Mouse (Mus musculus): Measurements from ENCODE around the gene Jdp2. TPM values are rescaled to one million over a fixed set of nuclear protein-coding genes. Genes with fewer than 3 reads are reported as not detected.

Jdp2 gene
- 10 to 100 TPM; 74.8 to 77.6 TPM for total RNA-seq (2021)
- long read RNA-seq, experiment 1, transcript Jdp2-203 (4 exons, 1,645 nt), result major isoform, 121 of 157 reads
- long read RNA-seq, experiment 1, transcript Jdp2-201 (4 exons, 1,643 nt), result minor isoform, 25 of 157 reads
- long read RNA-seq, experiment 1, partial matches to known transcripts, result 3 of 157 reads
- long read RNA-seq, experiment 1, other reads (novel, unspliced or antisense), result 7 of 157 reads
- long read RNA-seq, experiment 2, transcript Jdp2-203 (4 exons, 1,645 nt), result major isoform, 79 of 111 reads
- long read RNA-seq, experiment 2, transcript Jdp2-201 (4 exons, 1,643 nt), result minor isoform, 25 of 111 reads
- long read RNA-seq, experiment 2, partial matches to known transcripts, result 1 of 111 reads
- long read RNA-seq, experiment 2, other reads (novel, unspliced or antisense), result 6 of 111 reads

DNA sequence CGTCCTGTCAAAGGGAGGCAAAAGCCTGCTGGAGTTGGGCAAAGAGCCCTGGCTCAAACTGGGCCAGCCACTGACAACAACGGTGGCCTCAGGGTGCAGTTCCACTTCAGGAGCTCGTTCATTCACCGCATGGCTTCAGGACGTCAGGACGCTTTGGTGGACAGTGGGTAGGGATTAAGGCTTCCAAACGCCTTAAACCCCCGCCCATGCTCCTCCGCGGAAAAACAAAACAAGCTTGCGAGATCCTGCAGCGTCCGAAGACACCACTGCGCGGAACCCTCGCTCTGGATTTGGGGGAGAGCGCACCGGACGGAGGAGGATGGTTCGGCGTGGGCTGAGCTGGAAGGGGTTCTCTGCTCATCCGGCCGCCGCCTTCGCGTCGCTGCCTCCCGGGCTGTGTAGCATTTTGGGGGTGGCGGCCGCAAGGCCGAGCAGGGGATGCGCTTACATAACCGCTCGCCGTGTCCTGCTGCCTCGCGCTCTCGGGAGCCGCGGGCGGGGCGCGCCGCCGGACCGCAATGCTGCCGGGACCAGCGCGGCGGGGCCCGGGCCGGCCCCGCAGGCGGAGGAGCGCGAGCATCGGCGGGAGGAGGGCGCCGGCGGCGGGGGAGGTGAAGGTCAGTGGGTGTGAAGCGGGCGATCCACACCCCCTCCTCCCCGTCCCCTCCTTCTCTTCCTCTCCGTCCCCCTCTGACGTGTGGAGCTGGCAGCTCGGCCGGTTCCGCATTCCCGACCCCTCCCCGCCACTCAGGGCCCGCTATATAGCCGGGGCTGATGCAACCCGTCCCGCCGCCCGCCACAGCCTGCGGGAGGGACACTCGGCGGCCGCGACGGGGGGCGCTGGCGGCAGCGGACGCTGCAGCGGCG, at the start of gene Jdp2:
Gene Jdp2, plus strand, starts transcription at position 417 of the 867 bp plus-strand sequence.
- peak; percentile 82 to 89 for DNase-seq (ENCODE audit: low spot score in 2 of 2)

DNA sequence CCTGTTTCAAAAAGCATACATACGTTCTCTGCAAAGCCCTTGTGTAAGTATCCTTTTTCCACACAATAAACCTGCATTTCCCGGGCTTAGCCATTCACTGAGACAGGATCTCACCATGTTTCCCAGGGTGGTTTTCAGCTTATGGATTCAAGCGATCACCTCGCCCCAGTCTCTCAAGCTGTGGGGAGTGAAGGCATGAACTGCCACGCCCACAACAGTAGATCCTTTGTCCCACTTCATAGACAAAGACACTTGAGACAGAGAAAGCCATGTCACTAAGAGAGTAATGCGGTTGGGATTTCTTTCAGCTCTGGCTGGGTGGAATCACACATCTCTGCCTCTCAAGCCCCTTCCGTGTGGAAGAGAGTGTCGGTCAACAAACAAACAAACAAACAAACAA, 49.2 kb upstream of the Jdp2 start:
- DNase-seq (ENCODE audit: low spot score in 2 of 2), result no peak

DNA sequence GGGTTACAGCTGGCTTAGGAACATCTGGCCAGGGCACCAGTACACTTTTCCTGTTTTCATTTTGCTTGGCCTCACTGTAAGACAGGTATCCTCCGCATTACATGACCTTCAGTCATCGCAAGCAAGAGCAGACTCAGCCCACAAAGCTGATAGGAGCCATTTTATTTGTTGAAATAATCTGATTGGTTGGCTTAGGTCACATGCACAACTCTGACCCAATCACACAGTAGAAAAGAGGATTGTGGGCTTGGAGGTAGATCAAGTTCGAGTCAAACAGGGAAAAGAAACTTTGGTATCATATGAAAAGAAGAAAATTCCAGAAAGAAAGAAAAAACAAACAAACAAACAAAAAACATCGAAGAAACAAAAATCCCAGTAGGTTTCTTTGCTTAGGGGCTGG, 48.4 kb upstream of the Jdp2 start:
- DNase-seq (ENCODE audit: low spot score in 2 of 2), result no peak

DNA sequence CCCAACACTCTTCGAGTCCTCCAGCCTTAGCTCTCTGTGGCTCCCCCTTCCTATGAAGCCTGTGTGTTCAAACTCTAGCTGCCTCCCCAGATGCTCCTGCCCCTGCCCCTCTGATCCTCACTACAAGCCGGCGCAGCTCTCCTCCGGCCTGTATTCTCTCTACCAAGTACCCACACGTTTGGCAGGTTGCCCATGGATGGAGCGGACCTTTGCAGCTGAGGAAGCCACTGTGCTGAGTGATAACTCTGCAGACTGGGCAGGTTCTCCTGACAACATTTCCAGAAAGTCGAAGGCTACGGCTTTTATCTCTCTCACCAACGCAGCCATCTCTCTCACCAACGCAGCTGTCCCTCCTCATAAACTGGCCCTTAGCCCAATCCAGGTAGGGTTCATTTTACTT, 39.5 kb upstream of the Jdp2 start:
- peak in 1 of 2 experiments; percentile 16 for DNase-seq (ENCODE audit: low spot score in 2 of 2)

DNA sequence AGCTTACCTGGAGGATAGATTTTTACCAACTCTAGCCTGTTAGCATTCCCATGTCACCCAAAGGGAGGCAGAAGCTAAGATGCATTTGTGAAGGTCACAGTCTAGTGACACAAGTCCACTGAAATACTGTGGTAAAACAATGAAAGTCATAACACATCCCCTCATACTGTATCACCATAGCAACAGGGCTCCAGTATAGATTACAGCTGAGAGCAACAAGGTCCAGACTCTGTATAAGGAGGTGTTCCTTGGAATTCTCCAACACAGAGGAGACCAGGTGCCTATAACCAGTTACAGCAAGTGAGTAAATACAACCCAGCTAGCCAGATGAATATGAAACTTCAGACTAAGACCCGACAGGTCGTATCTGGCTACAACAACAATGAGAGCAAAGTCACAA, 33.4 kb upstream of the Jdp2 start:
- no peak for DNase-seq (ENCODE audit: low spot score in 2 of 2)

DNA sequence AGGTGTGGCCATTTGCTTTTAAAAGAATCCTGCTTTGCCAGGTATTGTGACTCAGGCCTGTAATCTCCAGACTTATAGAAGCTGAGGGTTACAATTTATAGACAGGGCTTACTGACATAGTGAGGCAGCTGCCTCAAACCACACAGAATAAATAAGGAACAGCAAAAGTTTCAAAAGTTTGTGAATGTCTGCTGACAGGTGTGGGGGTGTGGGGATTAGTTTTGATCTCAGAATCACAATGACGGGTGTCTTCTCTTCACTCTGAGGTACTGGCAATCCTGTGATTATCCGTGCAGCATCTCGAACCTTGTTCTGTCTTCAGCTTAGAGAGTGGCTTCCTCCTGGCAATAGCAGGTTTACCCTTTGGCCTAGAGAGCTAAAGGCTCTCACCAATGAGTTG, 30.5 kb upstream of the Jdp2 start:
- DNase-seq (ENCODE audit: low spot score in 2 of 2), result no peak

DNA sequence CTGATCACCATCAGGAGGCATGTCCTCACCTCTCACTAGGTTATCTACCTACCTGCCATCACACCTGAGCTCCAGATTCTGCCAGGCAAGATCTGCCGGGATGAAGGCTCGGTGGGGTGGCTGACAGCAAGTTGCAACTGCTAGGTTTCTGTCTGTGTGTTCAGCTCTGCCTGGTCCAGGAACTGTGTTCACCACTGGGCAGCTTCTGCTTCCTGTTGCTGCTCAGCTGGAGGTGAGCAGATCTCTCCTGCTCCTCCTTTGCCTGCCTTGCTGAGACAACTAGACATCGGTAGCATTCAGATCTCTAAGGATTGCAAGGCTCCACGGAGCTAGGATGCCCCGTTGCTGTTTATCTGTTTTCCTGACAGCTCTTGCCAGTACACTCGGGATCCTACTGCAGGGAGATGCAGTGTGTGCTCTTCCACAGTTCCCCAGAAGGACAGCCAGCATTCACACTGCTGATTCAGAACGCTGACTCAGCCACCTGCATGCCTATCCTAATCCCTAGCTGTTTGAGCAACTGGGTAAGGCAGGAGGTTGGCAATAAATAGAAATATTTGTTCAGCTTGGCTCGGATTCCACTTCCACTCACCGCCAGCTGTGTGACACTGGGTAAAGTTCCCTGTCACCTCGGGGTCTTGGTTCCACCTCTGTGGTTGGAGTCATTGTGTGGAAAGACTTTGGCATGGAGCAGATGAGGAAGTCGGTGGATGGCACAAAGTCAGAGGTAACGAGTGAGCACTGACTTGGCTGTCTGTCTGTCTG, 29.3 kb upstream of the Jdp2 start:
- DNase-seq (ENCODE audit: low spot score in 2 of 2), result peak; percentile 65 to 66

DNA sequence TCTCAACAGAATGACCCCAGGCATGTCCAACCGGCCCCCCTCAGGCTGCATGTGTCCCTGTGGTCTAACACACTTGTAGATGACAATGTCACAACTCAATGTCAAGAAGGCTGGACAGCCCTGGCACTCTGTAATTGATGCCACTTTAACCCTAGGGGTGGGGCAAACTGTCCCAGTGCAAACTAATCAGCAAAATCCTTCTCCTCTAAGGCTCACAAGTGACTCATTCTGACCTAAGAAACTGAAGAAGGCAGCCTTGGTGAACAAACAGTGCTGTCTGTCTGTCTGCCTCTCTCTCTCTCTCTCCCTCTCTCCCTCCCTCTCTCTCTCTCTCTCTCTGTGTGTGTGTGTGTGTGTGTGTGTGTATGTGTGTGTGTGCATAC, 28.7 kb upstream of the Jdp2 start:
- DNase-seq (ENCODE audit: low spot score in 2 of 2), result no peak

DNA sequence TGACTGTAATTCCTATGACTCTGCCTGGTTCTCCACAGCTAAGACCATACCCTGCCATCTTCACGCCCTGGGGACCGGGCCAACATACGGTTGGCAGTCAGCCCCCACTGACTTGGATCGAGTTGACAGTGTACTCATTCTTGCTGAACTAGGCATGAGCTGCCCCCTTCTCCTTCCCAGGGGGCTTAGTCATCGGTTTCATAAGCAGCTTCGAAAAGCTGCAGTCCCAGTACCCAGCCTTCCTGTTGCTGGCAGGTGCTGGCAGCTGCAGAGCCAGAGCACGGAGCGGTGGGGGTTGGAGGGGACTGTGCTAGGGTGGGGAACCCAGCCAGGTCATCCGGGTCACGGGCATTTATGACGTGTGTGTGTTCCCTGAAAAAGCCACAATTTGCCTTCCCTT, 27.5 kb upstream of the Jdp2 start:
- DNase-seq (ENCODE audit: low spot score in 2 of 2), result peak; percentile 59 to 69

DNA sequence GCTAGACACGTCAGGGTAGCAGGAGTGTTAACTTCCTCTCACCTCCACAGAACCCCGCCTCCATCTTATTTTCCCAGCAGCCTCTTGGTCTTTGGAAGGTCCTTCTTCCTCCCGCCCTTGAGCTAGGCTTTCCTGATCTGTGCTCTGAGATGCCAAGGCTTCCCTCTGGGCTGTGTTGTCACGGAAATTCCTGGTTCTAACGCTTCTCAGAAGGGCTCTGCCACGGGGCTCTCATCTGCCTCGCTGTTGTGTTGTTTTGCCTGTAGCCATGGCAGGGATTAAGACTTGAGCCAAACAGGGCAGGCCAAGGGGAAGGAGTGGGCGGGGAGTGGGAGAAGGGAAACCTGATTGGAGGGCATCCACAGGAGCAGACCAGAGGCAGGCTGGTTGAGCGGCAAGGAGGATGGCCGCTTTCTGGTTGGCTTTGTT, 26.8 kb upstream of the Jdp2 start:
- peak in 1 of 2 experiments; percentile 6 for DNase-seq (ENCODE audit: low spot score in 2 of 2)

DNA sequence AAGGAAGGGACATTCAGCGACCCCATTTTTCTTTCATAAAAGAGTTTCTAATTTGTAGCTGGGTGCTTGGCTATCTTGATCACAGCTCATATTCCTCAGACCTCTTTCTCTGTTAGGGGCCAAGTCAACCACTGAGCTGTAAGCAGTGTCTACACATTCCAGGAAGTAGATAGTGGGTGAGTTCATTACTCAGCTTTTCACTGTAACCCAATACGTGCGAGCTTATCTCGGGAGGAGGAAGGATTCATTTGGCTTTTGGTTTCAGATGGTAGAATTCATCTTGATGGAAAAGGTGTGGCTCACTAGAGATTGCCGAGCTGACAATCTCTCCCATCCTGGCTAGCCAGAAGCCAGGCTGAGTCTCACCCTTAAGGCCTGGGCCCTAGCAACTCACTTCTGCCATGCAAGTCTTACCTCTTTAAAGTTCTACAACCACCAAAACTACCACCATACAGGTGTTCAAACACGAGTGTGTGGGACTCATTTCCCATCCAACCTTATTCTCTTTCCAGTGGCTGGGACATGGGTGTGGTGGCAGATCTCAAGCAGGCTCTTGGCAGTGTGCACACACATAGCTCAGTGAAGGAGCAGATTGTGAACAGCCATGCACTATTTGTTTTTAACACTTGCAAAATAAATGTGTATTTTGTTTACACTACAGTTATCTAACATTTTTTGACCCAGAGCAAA, 23.9 kb upstream of the Jdp2 start:
- DNase-seq (ENCODE audit: low spot score in 2 of 2), result no peak

DNA sequence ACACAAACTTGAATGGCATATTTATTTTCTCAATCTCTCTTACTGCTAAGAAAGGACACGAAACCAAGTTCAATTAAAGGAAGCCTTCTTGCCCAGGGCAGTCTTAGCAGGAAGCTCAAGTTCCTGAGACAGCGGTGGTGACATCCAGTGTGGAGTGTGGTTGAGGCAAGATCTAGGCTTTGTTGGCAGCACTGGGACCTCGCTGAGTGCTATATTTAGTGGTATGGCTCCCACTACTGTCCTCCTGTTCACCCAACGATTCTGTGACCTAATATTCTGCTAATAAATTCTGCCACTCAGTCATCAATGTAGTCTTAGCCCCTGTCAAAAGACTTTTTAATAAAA, 23.4 kb upstream of the Jdp2 start:
- no peak for DNase-seq (ENCODE audit: low spot score in 2 of 2)

DNA sequence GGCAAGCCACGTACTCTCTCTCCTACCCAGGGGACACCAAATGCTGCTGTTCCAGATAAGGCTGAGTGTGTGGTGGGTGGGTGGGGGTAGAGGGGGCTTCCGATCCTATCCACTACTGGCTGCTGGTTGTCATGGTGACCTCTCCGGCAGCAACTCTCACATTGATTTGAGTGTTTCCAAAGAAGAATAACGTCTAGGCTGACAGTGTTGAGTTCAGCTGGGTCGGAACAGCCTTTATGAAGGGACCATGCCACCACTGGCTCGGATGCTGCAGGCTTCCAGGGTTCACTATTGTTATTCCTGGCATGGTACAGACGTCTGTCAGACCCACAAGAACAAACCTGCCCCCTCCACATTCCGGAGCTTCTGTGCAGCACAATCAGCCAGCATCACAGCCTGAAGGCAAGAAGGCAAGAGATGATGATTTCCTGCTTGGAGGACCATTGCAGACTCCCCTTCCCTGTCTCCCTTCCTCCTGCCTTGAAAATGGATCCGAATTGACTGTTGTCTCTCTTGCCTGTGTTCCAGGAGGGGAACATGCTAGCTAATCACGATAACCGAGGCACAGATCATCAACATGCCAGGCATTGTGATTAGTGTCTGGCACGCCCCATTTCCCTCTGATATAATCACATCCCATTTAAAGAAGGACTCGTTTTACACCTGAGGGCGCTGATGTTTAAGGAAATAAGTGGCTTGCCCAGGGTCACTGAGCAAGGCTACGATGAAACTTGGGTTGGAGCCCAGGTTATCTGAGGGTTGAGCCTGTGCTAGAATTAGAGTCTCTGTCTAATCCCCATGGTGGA, 17.4 kb upstream of the Jdp2 start:
- DNase-seq (ENCODE audit: low spot score in 2 of 2), result no peak

DNA sequence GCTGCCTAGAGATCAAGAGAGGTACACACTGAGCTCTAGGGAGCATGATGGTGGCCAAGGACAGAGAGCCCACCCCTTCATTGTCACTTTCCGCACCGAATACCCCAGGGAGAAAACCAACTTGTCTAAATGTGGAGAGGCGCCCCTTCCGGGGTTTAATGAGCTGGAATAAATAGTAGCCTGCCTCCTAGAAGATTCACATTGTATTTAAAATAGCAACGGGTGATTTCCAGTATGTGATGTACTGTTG, 16.8 kb upstream of the Jdp2 start:
- no peak for DNase-seq (ENCODE audit: low spot score in 2 of 2)

DNA sequence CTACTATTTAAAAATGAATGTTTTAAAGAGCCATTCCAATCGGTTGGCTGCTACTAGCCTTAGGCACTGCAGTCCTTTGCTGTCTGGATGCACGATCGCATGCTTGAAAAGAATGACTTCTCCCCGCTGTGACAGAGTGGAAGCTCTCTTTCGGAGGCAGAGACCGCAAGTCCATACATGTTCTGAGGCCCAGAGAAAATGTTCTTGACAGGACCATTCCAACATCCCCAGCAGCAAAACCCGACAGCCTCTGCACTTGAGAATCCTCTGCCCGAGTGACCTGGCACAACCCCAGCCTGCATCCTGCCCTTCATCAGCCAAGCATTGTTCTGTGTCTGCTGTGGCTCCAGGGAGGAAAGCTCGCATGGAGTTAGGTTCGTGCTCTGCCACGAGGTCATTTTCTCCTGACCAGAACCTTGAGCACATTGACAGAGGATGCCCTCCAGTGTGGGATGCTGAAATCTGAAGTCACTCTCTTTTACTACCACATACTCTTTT, 13.0 kb upstream of the Jdp2 start:
- DNase-seq (ENCODE audit: low spot score in 2 of 2), result no peak

DNA sequence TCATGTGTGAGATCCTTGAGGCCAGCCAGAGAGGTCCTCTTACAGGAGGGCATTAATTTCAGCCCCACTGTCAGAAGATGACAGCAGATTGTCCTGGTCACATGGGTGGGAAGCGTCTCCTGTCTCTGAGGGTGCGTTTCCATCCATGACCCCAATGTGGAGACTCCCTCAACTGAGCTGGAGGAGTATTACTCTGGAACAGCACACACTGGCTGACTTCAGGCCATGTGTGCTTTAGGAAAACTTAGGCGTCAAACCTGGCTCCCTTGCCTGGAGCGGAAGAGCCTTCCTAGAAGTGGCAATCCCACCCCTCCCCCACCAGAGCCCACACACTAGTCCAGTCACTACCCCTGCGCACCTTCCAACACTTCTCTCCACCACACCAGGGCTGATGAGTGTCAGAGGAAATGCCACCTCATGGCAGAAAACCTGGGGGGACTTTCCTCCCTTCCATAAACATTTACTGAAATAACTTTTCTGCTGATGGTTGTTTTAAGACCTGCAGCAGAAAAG, 8.9 kb upstream of the Jdp2 start:
- no peak for DNase-seq (ENCODE audit: low spot score in 2 of 2)

DNA sequence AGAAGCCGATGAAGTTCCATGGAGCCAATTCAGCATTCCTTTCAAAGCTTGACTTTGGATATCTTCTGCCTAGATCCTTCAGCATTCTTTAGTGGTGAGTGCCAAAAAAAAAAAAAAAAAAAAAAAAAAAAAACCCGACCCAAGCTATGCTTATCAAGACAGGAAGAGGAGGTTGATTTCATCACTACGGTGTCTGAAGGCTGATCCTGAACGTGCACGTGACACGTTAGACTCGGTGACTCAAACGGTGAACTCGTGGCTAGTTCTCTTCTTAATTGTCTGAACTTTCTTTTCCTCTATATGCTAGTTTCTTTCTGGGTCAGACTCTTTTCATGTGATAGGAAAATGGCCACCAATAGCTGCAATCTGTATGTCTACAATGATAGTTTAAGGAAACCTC, 5.9 kb upstream of the Jdp2 start:
- no peak for DNase-seq (ENCODE audit: low spot score in 2 of 2)

DNA sequence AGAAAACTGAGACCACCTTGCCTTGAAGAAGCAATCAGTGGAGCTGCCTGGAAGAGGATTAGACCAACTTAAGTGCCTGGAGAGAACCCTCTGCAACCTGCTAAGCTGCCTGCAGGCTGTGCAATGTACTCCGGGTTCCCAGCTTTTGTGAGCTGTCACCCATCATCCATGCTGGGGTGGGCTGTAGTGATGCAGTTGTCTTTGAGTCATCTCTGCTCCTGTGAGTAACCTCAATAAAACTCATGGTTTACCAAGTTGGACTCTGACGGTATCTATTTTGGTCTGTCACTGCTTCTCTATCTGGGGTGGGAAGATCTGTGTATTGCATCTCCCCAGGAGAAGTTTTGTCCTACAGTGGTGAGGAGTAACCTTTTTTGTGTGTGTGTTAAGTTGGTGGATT, 4.4 kb upstream of the Jdp2 start:
- DNase-seq (ENCODE audit: low spot score in 2 of 2), result no peak

DNA sequence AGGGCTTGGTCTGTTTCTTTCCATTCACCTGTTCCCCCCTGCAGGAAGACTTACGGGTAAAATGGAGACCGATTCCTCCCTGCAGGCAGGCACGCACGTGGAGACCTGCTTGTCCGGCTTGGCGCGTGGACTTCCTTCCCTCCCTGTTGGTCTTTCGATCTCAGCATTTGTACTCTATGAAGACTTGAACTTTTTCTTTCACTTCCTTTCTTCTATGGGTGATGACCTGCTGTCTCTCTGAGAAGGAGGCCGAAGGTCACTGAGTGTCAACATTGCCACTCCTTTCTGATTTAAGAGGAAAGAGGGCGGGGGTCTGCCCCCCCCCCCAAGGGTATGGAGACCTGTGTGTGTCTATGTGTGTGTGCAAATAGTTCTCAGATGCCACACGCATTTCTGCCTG, 774 bp upstream of the Jdp2 start:
- DNase-seq (ENCODE audit: low spot score in 2 of 2), result no peak

DNA sequence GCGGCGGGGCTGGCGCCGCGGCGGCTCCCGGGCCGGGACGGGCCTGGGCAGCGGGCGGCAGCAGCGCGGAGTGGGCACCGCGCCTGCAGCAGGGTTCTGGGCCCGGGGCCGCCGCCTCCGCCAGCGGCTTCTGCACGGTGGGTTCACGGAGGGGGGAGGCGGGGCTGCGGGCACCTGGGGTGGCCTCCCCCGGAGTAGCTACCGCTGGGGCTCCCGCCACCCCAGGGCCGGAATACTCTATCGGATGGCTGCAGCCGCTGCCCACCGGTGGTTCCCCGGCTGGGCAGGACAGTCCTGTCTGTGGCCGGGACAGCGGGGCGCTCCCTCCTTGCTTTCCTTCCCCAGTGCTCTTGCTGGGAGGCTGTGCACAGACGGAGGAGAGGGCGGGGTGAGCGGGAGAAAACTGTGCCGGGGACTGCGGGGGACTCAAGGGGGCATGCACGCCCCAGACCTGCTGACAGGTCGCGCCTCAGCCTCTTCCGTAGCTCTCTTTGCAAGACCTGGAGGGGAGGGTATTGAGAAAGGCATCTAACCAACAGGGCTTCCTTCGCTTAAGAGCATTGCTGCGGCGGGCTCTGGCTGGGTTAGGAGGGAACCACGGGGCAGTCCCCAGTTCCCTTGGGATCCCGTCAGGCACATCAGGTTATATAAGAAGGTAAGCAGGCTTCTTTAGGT, 788 bp downstream of the Jdp2 start:
- no peak for DNase-seq (ENCODE audit: low spot score in 2 of 2)
